Mouse (Mus musculus): ENCODE results near the gene Gja4. TPM values are rescaled to one million over a fixed set of nuclear protein-coding genes. Genes with fewer than 3 reads are reported as not detected.

Gene Gja4
- polyA plus RNA-seq, 1 experiment: 211 TPM

- Histone ChIP-seq H3K4me3 (replicated peaks; ENCODE audit: extremely low read depth, low read depth, low read length) (no peak overlapping the region), H3K4me1 (ENCODE audit: control insufficient read depth, insufficient read depth, low read length) (peaks cover 23% of the 10 kb centered on the region)
- 36% methylated on average over 19 of the region's 19 CpGs for WGBS
- peak; percentile 25 for DNase-seq
- TF ChIP-seq CTCF (IDR thresholded peaks at IDR 0.05; ENCODE audit: insufficient read depth, low read length) (no peak), POLR2A (IDR thresholded peaks at IDR 0.05; ENCODE audit: borderline replicate concordance, extremely low read depth, low read depth, low read length) (no peak)
Measured at GRCm38 (mm10) chr4:127263438-127264182, 50.2 kb downstream of the Gja4 start.

- Histone ChIP-seq H3K4me3 (replicated peaks; ENCODE audit: extremely low read depth, low read depth, low read length) (no peak overlapping the region), H3K4me1 (ENCODE audit: control insufficient read depth, insufficient read depth, low read length) (peaks cover 34% of the 10 kb centered on the region)
- TF ChIP-seq POLR2A (IDR thresholded peaks at IDR 0.05; ENCODE audit: borderline replicate concordance, extremely low read depth, low read depth, low read length): no peak
- TF ChIP-seq CTCF (IDR thresholded peaks at IDR 0.05; ENCODE audit: insufficient read depth, low read length): no peak
- DNase-seq: no peak
- WGBS: 87% methylated on average over 14 of the region's 14 CpGs
Measured at GRCm38 (mm10) chr4:127261601-127262000, 52.2 kb downstream of the Gja4 start.

Other genes with a start within 250 kb of the Gja4 start
- 3.6 and 6.1 TPM in 2 replicates for gene Zmym6, start 236.7 kb downstream of the Gja4 start, polyA plus RNA-seq (2012; rRNA removed)
- gene Tmem35b, start 190.3 kb downstream of the Gja4 start, polyA plus RNA-seq (2012; rRNA removed): 12.4 and 16.9 TPM in 2 replicates
- 0.25 and 0.54 TPM in 2 replicates for gene Dlgap3, start 144.8 kb downstream of the Gja4 start, polyA plus RNA-seq (2012; rRNA removed)
- gene Smim12, start 70.3 kb downstream of the Gja4 start, polyA plus RNA-seq (2012; rRNA removed): 37.4 and 40.0 TPM in 2 replicates
- 3.1 and 7.3 TPM in 2 replicates for gene Gjb3, start 16.8 kb upstream of the Gja4 start, polyA plus RNA-seq (2012; rRNA removed)
- 0.19 and 3.7 TPM in 2 replicates for gene Gjb4, start 40.0 kb upstream of the Gja4 start, polyA plus RNA-seq (2012; rRNA removed)
- gene Gjb5, start 44.1 kb upstream of the Gja4 start, polyA plus RNA-seq (2012; rRNA removed): 1.3 and 1.9 TPM in 2 replicates

All from lung, adult 2 months (tissue).